Mouse (Mus musculus) E14TG2a.4 (cell line): ENCODE data around the gene Commd2.

ENCODE experiments used
- CTCF ChIP-seq: conservative IDR thresholded peaks from 2 replicates; pipeline ENCODE4 v1.5.1; 2014; ENCODE audit warnings: low read length
- POU5F1 ChIP-seq: IDR thresholded peaks from 2 replicates; pipeline ENCODE4 v1.6.1; 2014; ENCODE audit warnings: low read length, borderline replicate concordance

- TF ChIP-seq CTCF (no peak), POU5F1 (no peak)
These were observed 347 bp upstream of the Commd2 start for GRCm38 (mm10) chr3:57651865-57652259.
